Comparison of ENCODE assay signal across 8 mouse cellular contexts in genomic region chr8:104534779-104535141, GRCm38 (mm10). TPM values are rescaled to one million over a fixed set of nuclear protein-coding genes. Genes with fewer than 3 reads are reported as not detected.
DNase-seq lines count a peak whose midpoint lies in the region; ATAC-seq lines count a peak whose summit lies in the region.

No protein-coding gene starts in this region.

- peak overlapping the region; percentile 86 for H3K4me2 ChIP-seq in heart, embryonic 16.5 days (ENCODE audit: low read depth, low read length)
- peak overlapping the region; percentile 77 for H3K4me2 ChIP-seq in liver, embryonic 13.5 days
- peak overlapping the region; percentile 73 for H3K4me2 ChIP-seq in neural tube, embryonic 15.5 days

- peaks cover 21% of the 10 kb centered on the region for H3K4me1 ChIP-seq in heart, embryonic 16.5 days (ENCODE audit: control insufficient read depth, insufficient read depth, low read length)
- peaks cover 33% of the 10 kb centered on the region for H3K4me1 ChIP-seq in liver, embryonic 13.5 days (replicated peaks)
- peaks cover 27% of the 10 kb centered on the region for H3K4me1 ChIP-seq in neural tube, embryonic 15.5 days

- no peaks in the 10 kb centered on the region for H3K9me3 ChIP-seq in heart, embryonic 16.5 days (replicated peaks; ENCODE audit: control insufficient read depth, low read length)
- no peaks in the 10 kb centered on the region for H3K9me3 ChIP-seq in liver, embryonic 13.5 days (replicated peaks)
- no peaks in the 10 kb centered on the region for H3K9me3 ChIP-seq in neural tube, embryonic 15.5 days (replicated peaks)

- 0 out of 2 replicates have a peak overlapping the region, but pooled peaks have one; percentile 4 for H3K27ac ChIP-seq in heart, embryonic 16.5 days (ENCODE audit: low read length)
- no peak overlapping the region for H3K27ac ChIP-seq in liver, embryonic 13.5 days
- H3K27ac ChIP-seq in neural tube, embryonic 15.5 days (replicated peaks): peak overlapping the region; percentile 64

- peak overlapping the region; percentile 84 for H3K4me3 ChIP-seq in heart, embryonic 16.5 days (ENCODE audit: low read length)
- H3K4me3 ChIP-seq in liver, embryonic 13.5 days (replicated peaks): peak overlapping the region; percentile 89
- peak overlapping the region; percentile 98 for H3K4me3 ChIP-seq in neural tube, embryonic 15.5 days (replicated peaks)

- intact Hi-C loops in left cerebral cortex, postnatal 4 days (cut with DNase I): no loop called here
- intact Hi-C loops in left cerebral cortex, postnatal 10 days (cut with DNase I): loop anchor here (5.0 kb wide), 2 partner anchors 38 to 97 kb away; no protein-coding TSS in a partner anchor

- peak; percentile 37 to 47 for DNase-seq in right cerebral cortex, adult 2 months (ENCODE audit: low spot score in 2 of 2)
- no peak for DNase-seq in right cerebral cortex, adult 18-20 months
- peak; percentile 56 to 63 for DNase-seq in cerebellum, postnatal 10 days
- DNase-seq in liver, embryonic 13.5 days: no peak
- no peak for DNase-seq in left cerebral cortex, postnatal 4 days
- DNase-seq in left cerebral cortex, postnatal 10 days (ENCODE audit: extremely low spot score in 1 of 2, low spot score in 2 of 2): no peak

- 6% methylated on average over 9 of the region's 9 CpGs for WGBS in heart, embryonic 16.5 days
- WGBS in liver, embryonic 13.5 days (ENCODE audit: insufficient replicate concordance): 3% methylated on average over 9 of the region's 9 CpGs
- WGBS in neural tube, embryonic 15.5 days: 9% methylated on average over 9 of the region's 9 CpGs

- peaks cover 14% of the 10 kb centered on the region for H3K27me3 ChIP-seq in heart, embryonic 16.5 days (ENCODE audit: control insufficient read depth, insufficient read depth, low read length)
- H3K27me3 ChIP-seq in liver, embryonic 13.5 days: peaks cover 21% of the 10 kb centered on the region
- H3K27me3 ChIP-seq in neural tube, embryonic 15.5 days (replicated peaks): peaks cover 16% of the 10 kb centered on the region

- peak; percentile 42 for ATAC-seq in heart, embryonic 16.5 days (replicated peaks; ENCODE audit: extremely low read depth, insufficient read depth, low FRiP score)
- ATAC-seq in liver, embryonic 13.5 days (ENCODE audit: low read depth): peak; percentile 69
- peak; percentile 65 for ATAC-seq in neural tube, embryonic 15.5 days (ENCODE audit: low FRiP score)

- H3K9ac ChIP-seq in heart, embryonic 16.5 days (ENCODE audit: low read length): peak overlapping the region; percentile 69
- peak overlapping the region; percentile 91 for H3K9ac ChIP-seq in liver, embryonic 13.5 days
- H3K9ac ChIP-seq in neural tube, embryonic 15.5 days (replicated peaks): peak overlapping the region; percentile 42

- peaks cover 9% of the 10 kb centered on the region for H3K36me3 ChIP-seq in heart, embryonic 16.5 days (ENCODE audit: control insufficient read depth, insufficient read depth)
- peaks cover 5% of the 10 kb centered on the region for H3K36me3 ChIP-seq in liver, embryonic 13.5 days
- peaks cover 5% of the 10 kb centered on the region for H3K36me3 ChIP-seq in neural tube, embryonic 15.5 days

RNA-seq across cellular contexts. Expression of gene Car7, which starts 0.3 kb away (rescaled TPM):
- polyA plus RNA-seq in heart, embryonic 16.5 days (2015; fragmentation: Nextera tagmentation; extraction: Ambion mirVana): 2.4 and 3.0 TPM in 2 replicates
- 3.7 and 4.2 TPM in 2 replicates for polyA plus RNA-seq in liver, embryonic 13.5 days (2015; fragmentation: Nextera tagmentation; extraction: Ambion mirVana)
- 3.0 and 3.3 TPM in 2 replicates for polyA plus RNA-seq in neural tube, embryonic 15.5 days (2015; fragmentation: Nextera tagmentation; extraction: Ambion mirVana)
- 1 to 10 TPM; 3.8 to 4.6 TPM for total RNA-seq in left cerebral cortex, postnatal 4 days (2021)
- total RNA-seq in left cerebral cortex, postnatal 10 days (2021): 10 to 100 TPM; 17.0 to 18.6 TPM

RNA-seq across cellular contexts. Expression of gene Nae1, which starts 0.3 kb away (rescaled TPM):
- 58.4 and 68.8 TPM in 2 replicates for polyA plus RNA-seq in heart, embryonic 16.5 days (2015; fragmentation: Nextera tagmentation; extraction: Ambion mirVana)
- 43.1 and 49.9 TPM in 2 replicates for polyA plus RNA-seq in liver, embryonic 13.5 days (2015; fragmentation: Nextera tagmentation; extraction: Ambion mirVana)
- 97.2 and 99.2 TPM in 2 replicates for polyA plus RNA-seq in neural tube, embryonic 15.5 days (2015; fragmentation: Nextera tagmentation; extraction: Ambion mirVana)
- total RNA-seq in left cerebral cortex, postnatal 4 days (2021): 10 to 100 TPM; 57.5 to 62.9 TPM
- 10 to 100 TPM; 48.8 to 50.7 TPM for total RNA-seq in left cerebral cortex, postnatal 10 days (2021)

RNA-seq across cellular contexts. Expression of gene Terb1, which starts 25.1 kb away (rescaled TPM):
- polyA plus RNA-seq in heart, embryonic 16.5 days (2015; fragmentation: Nextera tagmentation; extraction: Ambion mirVana): 0.11 and 0.13 TPM in 2 replicates
- polyA plus RNA-seq in liver, embryonic 13.5 days (2015; fragmentation: Nextera tagmentation; extraction: Ambion mirVana): 0.03 TPM in 1 of 2 replicates, not detected in the other
- 0.59 and 0.97 TPM in 2 replicates for polyA plus RNA-seq in neural tube, embryonic 15.5 days (2015; fragmentation: Nextera tagmentation; extraction: Ambion mirVana)
- total RNA-seq in left cerebral cortex, postnatal 4 days (2021): under 1 TPM; 0.74 to 0.94 TPM
- 1 to 10 TPM in 1 of 2 experiments, under 1 TPM in 1; 0.93 to 1.2 TPM for total RNA-seq in left cerebral cortex, postnatal 10 days (2021)

RNA-seq across cellular contexts. Expression of gene Pdp2, which starts 56.5 kb away (rescaled TPM):
- polyA plus RNA-seq in heart, embryonic 16.5 days (2015; fragmentation: Nextera tagmentation; extraction: Ambion mirVana): 6.2 and 6.7 TPM in 2 replicates
- polyA plus RNA-seq in liver, embryonic 13.5 days (2015; fragmentation: Nextera tagmentation; extraction: Ambion mirVana): 4.4 and 5.7 TPM in 2 replicates
- 18.4 and 19.7 TPM in 2 replicates for polyA plus RNA-seq in neural tube, embryonic 15.5 days (2015; fragmentation: Nextera tagmentation; extraction: Ambion mirVana)
- total RNA-seq in left cerebral cortex, postnatal 4 days (2021): 10 to 100 TPM; 13.0 to 13.6 TPM
- 10 to 100 TPM; 10.1 to 10.4 TPM for total RNA-seq in left cerebral cortex, postnatal 10 days (2021)

Comparison
In these comparisons a context has a peak if more than half of its experiments do, and no peak if none do; other contexts are left out.
1. DNase-seq: peak in right cerebral cortex, adult 2 months (2 of 2) and cerebellum, postnatal 10 days (2 of 2); none in right cerebral cortex, adult 18-20 months (single experiment), liver, embryonic 13.5 days (single experiment), left cerebral cortex, postnatal 4 days (single experiment) and left cerebral cortex, postnatal 10 days (0 of 2).
2. Peak in every context shown above with its lines, with median percentiles within 50 percentile points of each other: ATAC-seq, H3K4me2 ChIP-seq, H3K4me3 ChIP-seq and H3K9ac ChIP-seq.